Mouse (Mus musculus): Measurements from ENCODE around the gene Btbd9.

The Btbd9 gene

GRCm38 (mm10) chr17:30292666-30293065 lies 283.6 kb downstream of the Btbd9 start:
- in situ Hi-C loops (cut with MseI, MboI): no loop called here

GRCm38 (mm10) chr17:30285641-30286040 lies 290.6 kb downstream of the Btbd9 start:
- in situ Hi-C loops (cut with MseI, MboI): no loop called here

- in situ Hi-C loops (cut with MseI, MboI): no loop called here
These were observed 292.7 kb downstream of the Btbd9 start for GRCm38 (mm10) chr17:30283460-30284050.

- in situ Hi-C loops (cut with MseI, MboI): no loop called here
These were observed 293.3 kb downstream of the Btbd9 start for GRCm38 (mm10) chr17:30283001-30283400.

- in situ Hi-C loops (cut with MseI, MboI): no loop called here
These were observed 295.8 kb downstream of the Btbd9 start for GRCm38 (mm10) chr17:30280323-30281118.

GRCm38 (mm10) chr17:30279684-30280083 lies 296.6 kb downstream of the Btbd9 start:
- in situ Hi-C loops (cut with MseI, MboI): no loop called here

GRCm38 (mm10) chr17:30278596-30279378 lies 297.5 kb downstream of the Btbd9 start:
- in situ Hi-C loops (cut with MseI, MboI): no loop called here

GRCm38 (mm10) chr17:30276477-30276876 lies 299.8 kb downstream of the Btbd9 start:
- in situ Hi-C loops (cut with MseI, MboI): no loop called here

GRCm38 (mm10) chr17:30272769-30273168 lies 303.5 kb downstream of the Btbd9 start:
- in situ Hi-C loops (cut with MseI, MboI): no loop called here

- in situ Hi-C loops (cut with MseI, MboI): no loop called here
These were observed 306.9 kb downstream of the Btbd9 start for GRCm38 (mm10) chr17:30269136-30270063.

- in situ Hi-C loops (cut with MseI, MboI): no loop called here
These were observed 307.8 kb downstream of the Btbd9 start for GRCm38 (mm10) chr17:30268456-30268855.

GRCm38 (mm10) chr17:30267432-30267973 lies 308.8 kb downstream of the Btbd9 start:
- in situ Hi-C loops (cut with MseI, MboI): no loop called here

GRCm38 (mm10) chr17:30263535-30263934 lies 312.8 kb downstream of the Btbd9 start:
- in situ Hi-C loops (cut with MseI, MboI): no loop called here

- in situ Hi-C loops (cut with MseI, MboI): no loop called here
These were observed 313.3 kb downstream of the Btbd9 start for GRCm38 (mm10) chr17:30262943-30263342.

GRCm38 (mm10) chr17:30262440-30262839 lies 313.8 kb downstream of the Btbd9 start:
- in situ Hi-C loops (cut with MseI, MboI): no loop called here

- in situ Hi-C loops (cut with MseI, MboI): no loop called here
These were observed 314.3 kb downstream of the Btbd9 start for GRCm38 (mm10) chr17:30261983-30262340.

- in situ Hi-C loops (cut with MseI, MboI): no loop called here
These were observed 314.8 kb downstream of the Btbd9 start for GRCm38 (mm10) chr17:30261307-30261982.

- in situ Hi-C loops (cut with MseI, MboI): no loop called here
These were observed 315.5 kb downstream of the Btbd9 start for GRCm38 (mm10) chr17:30260641-30261306.

- in situ Hi-C loops (cut with MseI, MboI): no loop called here
These were observed 316.4 kb downstream of the Btbd9 start for GRCm38 (mm10) chr17:30259938-30260337.

- in situ Hi-C loops (cut with MseI, MboI): no loop called here
These were observed 317.8 kb downstream of the Btbd9 start for GRCm38 (mm10) chr17:30258480-30258879.
